Mouse (Mus musculus): Measurements from ENCODE around the gene Acoxl. TPM values are rescaled to one million over a fixed set of nuclear protein-coding genes. Genes with fewer than 3 reads are reported as not detected.

The Acoxl gene
- total and polyA plus RNA-seq, 3 experiments: 0.05 TPM; not detected in 1

- Histone ChIP-seq H3K36me3 (replicated peaks) (peaks cover 70% of the 10 kb centered on the region), H3K4me1 (ENCODE audit: insufficient read depth, low read depth, low read length) (peaks cover 59% of the 10 kb centered on the region), H3K27me3 (ENCODE audit: insufficient read depth, low read length) (no peaks in the 10 kb centered on the region), H3K9me3 (replicated peaks) (no peaks in the 10 kb centered on the region), H3K4me3 (ENCODE audit: low read depth, low read length) (no peak overlapping the region)
- no peak for TF ChIP-seq GATA1 (IDR thresholded peaks at IDR 0.05; ENCODE audit: borderline replicate concordance, low read length)
- no peak for TF ChIP-seq TAL1 (conservative IDR thresholded peaks at IDR 0.05; ENCODE audit: low read depth, low read length)
- TF ChIP-seq CTCF (IDR thresholded peaks at IDR 0.05; ENCODE audit: low read depth, low read length): no peak
- no peak for TF ChIP-seq POLR2AphosphoS5 (IDR thresholded peaks at IDR 0.05; ENCODE audit: insufficient replicate concordance, low read depth, low read length)
- no peak for TF ChIP-seq GATA2 (IDR thresholded peaks at IDR 0.05; ENCODE audit: borderline replicate concordance, low read depth, low read length)
- DNase-seq (ENCODE audit: low spot score): no peak
- ATAC-seq (ENCODE audit: extremely low read depth, insufficient number of reproducible peaks, low FRiP score, poor library complexity, severe bottlenecking): no peak
These were observed 298.2 kb downstream of the Acoxl start for GRCm38 (mm10) chr2:128136769-128137433.

- TF ChIP-seq GATA2 (IDR thresholded peaks at IDR 0.05; ENCODE audit: borderline replicate concordance, low read depth, low read length): no peak
- no peak for TF ChIP-seq GATA1 (IDR thresholded peaks at IDR 0.05; ENCODE audit: borderline replicate concordance, low read length)
- no peak for TF ChIP-seq TAL1 (conservative IDR thresholded peaks at IDR 0.05; ENCODE audit: low read depth, low read length)
- TF ChIP-seq POLR2AphosphoS5 (IDR thresholded peaks at IDR 0.05; ENCODE audit: insufficient replicate concordance, low read depth, low read length): no peak
- peaks cover 61% of the 10 kb centered on the region for H3K4me1 ChIP-seq (ENCODE audit: insufficient read depth, low read depth, low read length)
- H3K27me3 ChIP-seq (ENCODE audit: insufficient read depth, low read length): no peaks in the 10 kb centered on the region
- ATAC-seq (ENCODE audit: extremely low read depth, insufficient number of reproducible peaks, low FRiP score, poor library complexity, severe bottlenecking) (no peak), DNase-seq (ENCODE audit: low spot score) (no peak)
- no peaks in the 10 kb centered on the region for H3K9me3 ChIP-seq (replicated peaks)
- H3K36me3 ChIP-seq (replicated peaks): peaks cover 72% of the 10 kb centered on the region
- H3K4me3 ChIP-seq (ENCODE audit: low read depth, low read length): no peak overlapping the region
These were observed 299.0 kb downstream of the Acoxl start for GRCm38 (mm10) chr2:128137480-128138276.

GRCm38 (mm10) chr2:128138924-128139323 lies 300.2 kb downstream of the Acoxl start:
- no peak for ATAC-seq (ENCODE audit: extremely low read depth, insufficient number of reproducible peaks, low FRiP score, poor library complexity, severe bottlenecking)
- Histone ChIP-seq H3K36me3 (replicated peaks) (peaks cover 74% of the 10 kb centered on the region), H3K4me1 (ENCODE audit: insufficient read depth, low read depth, low read length) (peaks cover 61% of the 10 kb centered on the region), H3K4me3 (ENCODE audit: low read depth, low read length) (no peak overlapping the region), H3K9me3 (replicated peaks) (no peaks in the 10 kb centered on the region), H3K27me3 (ENCODE audit: insufficient read depth, low read length) (no peaks in the 10 kb centered on the region)
- TF ChIP-seq GATA2 (IDR thresholded peaks at IDR 0.05; ENCODE audit: borderline replicate concordance, low read depth, low read length) (no peak), GATA1 (IDR thresholded peaks at IDR 0.05; ENCODE audit: borderline replicate concordance, low read length) (no peak), CTCF (IDR thresholded peaks at IDR 0.05; ENCODE audit: low read depth, low read length) (no peak), POLR2AphosphoS5 (IDR thresholded peaks at IDR 0.05; ENCODE audit: insufficient replicate concordance, low read depth, low read length) (no peak), TAL1 (conservative IDR thresholded peaks at IDR 0.05; ENCODE audit: low read depth, low read length) (no peak)
- no peak for DNase-seq (ENCODE audit: low spot score)

- H3K4me1 ChIP-seq (ENCODE audit: insufficient read depth, low read depth, low read length): peaks cover 62% of the 10 kb centered on the region
- TF ChIP-seq GATA1 (IDR thresholded peaks at IDR 0.05; ENCODE audit: borderline replicate concordance, low read length): no peak
- no peak for TF ChIP-seq CTCF (IDR thresholded peaks at IDR 0.05; ENCODE audit: low read depth, low read length)
- TF ChIP-seq TAL1 (conservative IDR thresholded peaks at IDR 0.05; ENCODE audit: low read depth, low read length): no peak
- TF ChIP-seq POLR2AphosphoS5 (IDR thresholded peaks at IDR 0.05; ENCODE audit: insufficient replicate concordance, low read depth, low read length): no peak
- no peak for TF ChIP-seq GATA2 (IDR thresholded peaks at IDR 0.05; ENCODE audit: borderline replicate concordance, low read depth, low read length)
- no peaks in the 10 kb centered on the region for H3K9me3 ChIP-seq (replicated peaks)
- no peaks in the 10 kb centered on the region for H3K27me3 ChIP-seq (ENCODE audit: insufficient read depth, low read length)
- DNase-seq (ENCODE audit: low spot score): no peak
- ATAC-seq (ENCODE audit: extremely low read depth, insufficient number of reproducible peaks, low FRiP score, poor library complexity, severe bottlenecking): no peak
- H3K4me3 ChIP-seq (ENCODE audit: low read depth, low read length): no peak overlapping the region
- H3K36me3 ChIP-seq (replicated peaks): peaks cover 72% of the 10 kb centered on the region
These were observed 301.1 kb downstream of the Acoxl start for GRCm38 (mm10) chr2:128139781-128140180.

- Histone ChIP-seq H3K4me3 (ENCODE audit: low read depth, low read length) (no peak overlapping the region), H3K27me3 (ENCODE audit: insufficient read depth, low read length) (no peaks in the 10 kb centered on the region), H3K9me3 (replicated peaks) (no peaks in the 10 kb centered on the region), H3K4me1 (ENCODE audit: insufficient read depth, low read depth, low read length) (peaks cover 61% of the 10 kb centered on the region), H3K36me3 (replicated peaks) (peaks cover 68% of the 10 kb centered on the region)
- TF ChIP-seq POLR2AphosphoS5 (IDR thresholded peaks at IDR 0.05; ENCODE audit: insufficient replicate concordance, low read depth, low read length) (no peak), CTCF (IDR thresholded peaks at IDR 0.05; ENCODE audit: low read depth, low read length) (no peak), GATA2 (IDR thresholded peaks at IDR 0.05; ENCODE audit: borderline replicate concordance, low read depth, low read length) (no peak), GATA1 (IDR thresholded peaks at IDR 0.05; ENCODE audit: borderline replicate concordance, low read length) (no peak), TAL1 (conservative IDR thresholded peaks at IDR 0.05; ENCODE audit: low read depth, low read length) (no peak)
- no peak for DNase-seq (ENCODE audit: low spot score)
- no peak for ATAC-seq (ENCODE audit: extremely low read depth, insufficient number of reproducible peaks, low FRiP score, poor library complexity, severe bottlenecking)
These were observed 301.5 kb downstream of the Acoxl start for GRCm38 (mm10) chr2:128140183-128140582.

- ATAC-seq (ENCODE audit: extremely low read depth, insufficient number of reproducible peaks, low FRiP score, poor library complexity, severe bottlenecking): peak; percentile 82
- no peak for TF ChIP-seq GATA2 (IDR thresholded peaks at IDR 0.05; ENCODE audit: borderline replicate concordance, low read depth, low read length)
- peak; percentile 81 for TF ChIP-seq TAL1 (conservative IDR thresholded peaks at IDR 0.05; ENCODE audit: low read depth, low read length)
- no peak for TF ChIP-seq CTCF (IDR thresholded peaks at IDR 0.05; ENCODE audit: low read depth, low read length)
- no peak for TF ChIP-seq POLR2AphosphoS5 (IDR thresholded peaks at IDR 0.05; ENCODE audit: insufficient replicate concordance, low read depth, low read length)
- TF ChIP-seq GATA1 (IDR thresholded peaks at IDR 0.05; ENCODE audit: borderline replicate concordance, low read length): no peak
These were observed 305.3 kb downstream of the Acoxl start for GRCm38 (mm10) chr2:128143992-128144391.

More at GRCm38 (mm10) chr2:128143992-128144391, 305.3 kb downstream of the Acoxl start:
- Histone ChIP-seq H3K4me3 (ENCODE audit: low read depth, low read length) (peak overlapping the region; percentile 63; the same call in 1 of the 2 replicates), H3K27me3 (ENCODE audit: insufficient read depth, low read length) (no peaks in the 10 kb centered on the region), H3K4me1 (ENCODE audit: insufficient read depth, low read depth, low read length) (peaks cover 57% of the 10 kb centered on the region), H3K9me3 (replicated peaks) (no peaks in the 10 kb centered on the region), H3K36me3 (replicated peaks) (peaks cover 74% of the 10 kb centered on the region)
- DNase-seq (ENCODE audit: low spot score): peak; percentile 45
